Mouse (Mus musculus) erythroid progenitor cell, adult 5-6 weeks (primary cell): ENCODE measurements around the gene Mul1. TPM values are rescaled to one million over a fixed set of nuclear protein-coding genes. Genes with fewer than 3 reads are reported as not detected.

ENCODE experiments used
- ATAC-seq: replicated peaks from 2 replicates; pipeline ENCODE4 v1.8.0; 2016; ENCODE audit warnings: moderate number of reproducible peaks, mild to moderate bottlenecking, moderate TSS enrichment, inconsistent platforms; ENCODE audit not compliant: poor library complexity, low FRiP score, severe bottlenecking
- total RNA-seq, 2 experiments: library from RNA; stranded (forward) in 1 of 2; stranded (reverse) in 1 of 2; fragments of 150-400 nt in 1 of 2; fragments of 186-747, 209-891 nt in 1 of 2; gene quantifications; 2 replicates each; pipeline versions ENCODE4 v1.2.3 to v1.2.4; 2015 to 2017; ENCODE audit warnings: low replicate concordance in 2 of 2

Mul1 gene
- total RNA-seq, 2 experiments from 2014 or later, result 2.9 to 3.7 TPM

DNA sequence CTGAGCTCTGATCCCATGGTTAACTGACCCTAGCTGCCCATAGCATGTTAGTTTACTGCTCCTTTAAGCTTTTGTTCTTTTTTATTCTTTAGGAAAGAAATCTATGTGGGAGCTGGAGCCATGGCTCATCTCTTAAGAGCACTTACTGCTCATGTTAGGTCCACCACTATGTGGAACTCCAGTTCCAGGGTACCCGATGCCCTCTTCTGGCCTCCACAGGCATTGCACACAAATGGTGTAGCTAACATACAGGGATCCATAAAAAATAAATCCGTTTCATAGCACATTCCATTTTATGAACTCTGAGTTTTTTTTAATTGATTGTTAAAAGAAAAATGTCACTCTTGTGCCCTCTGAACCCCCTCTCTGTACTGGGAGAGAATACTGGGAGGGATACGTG lies 4.7 kb upstream of the Mul1 start:
- ATAC-seq, result no peak

DNA sequence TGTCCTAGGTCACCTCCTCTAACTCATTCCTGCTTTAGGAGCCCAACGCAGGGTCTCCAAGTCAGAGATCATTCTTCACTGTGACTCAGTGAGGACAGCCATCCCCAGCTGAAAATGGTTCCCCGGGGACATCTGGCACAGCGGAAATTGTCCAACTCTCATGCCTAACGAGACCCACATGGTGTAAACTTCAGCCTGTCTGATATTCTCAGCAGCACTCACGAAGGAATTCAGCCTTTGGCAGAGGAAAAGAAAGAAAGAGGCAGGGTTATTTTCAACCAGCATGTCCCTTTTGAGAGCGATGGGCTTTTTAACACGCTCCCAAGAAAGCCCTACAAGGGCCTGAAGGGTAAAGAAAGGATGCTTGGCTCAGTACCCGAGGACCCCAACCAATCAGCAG lies 3.1 kb upstream of the Mul1 start:
- no peak for ATAC-seq

DNA sequence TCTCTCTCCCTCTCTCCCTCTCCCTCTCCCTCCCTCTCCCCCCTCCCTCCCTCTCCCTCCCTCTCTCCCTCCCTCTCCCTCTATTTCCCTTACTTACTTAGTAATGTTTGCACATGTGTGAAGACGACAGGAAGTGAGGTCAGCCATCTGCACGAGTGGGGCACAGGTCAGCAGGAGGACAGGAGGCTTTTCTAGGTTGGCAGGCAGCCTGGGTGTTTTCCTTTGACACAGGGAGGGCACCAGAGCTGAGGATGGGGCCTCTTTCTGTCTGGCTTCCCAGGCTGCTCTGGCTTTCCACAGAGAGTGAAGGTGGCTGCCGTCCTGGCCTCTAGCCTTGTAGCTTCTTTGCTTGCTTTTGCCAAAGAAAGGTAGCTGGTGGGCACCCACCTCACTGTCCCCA lies 5.6 kb downstream of the Mul1 start:
- ATAC-seq, result no peak

DNA sequence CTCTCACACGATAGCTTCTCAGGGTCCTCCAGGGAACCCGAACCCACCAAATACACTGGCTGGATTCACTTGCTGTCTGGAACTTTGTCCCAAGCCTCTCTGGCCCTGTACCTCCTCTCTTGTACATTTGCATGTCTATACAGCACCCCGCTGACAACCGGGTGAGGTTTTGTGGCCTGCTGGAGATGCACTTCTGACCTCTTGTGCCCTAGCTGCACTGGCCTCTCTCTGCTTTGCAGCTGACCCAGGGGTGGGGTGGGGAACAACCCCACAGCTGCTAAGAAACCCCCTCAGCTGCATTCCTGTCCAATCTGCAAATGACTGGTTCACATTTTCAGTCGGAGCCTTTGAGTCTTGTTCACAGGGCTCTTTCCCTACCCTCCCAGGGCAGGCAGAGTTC lies 10.5 kb downstream of the Mul1 start:
- no peak for ATAC-seq

DNA sequence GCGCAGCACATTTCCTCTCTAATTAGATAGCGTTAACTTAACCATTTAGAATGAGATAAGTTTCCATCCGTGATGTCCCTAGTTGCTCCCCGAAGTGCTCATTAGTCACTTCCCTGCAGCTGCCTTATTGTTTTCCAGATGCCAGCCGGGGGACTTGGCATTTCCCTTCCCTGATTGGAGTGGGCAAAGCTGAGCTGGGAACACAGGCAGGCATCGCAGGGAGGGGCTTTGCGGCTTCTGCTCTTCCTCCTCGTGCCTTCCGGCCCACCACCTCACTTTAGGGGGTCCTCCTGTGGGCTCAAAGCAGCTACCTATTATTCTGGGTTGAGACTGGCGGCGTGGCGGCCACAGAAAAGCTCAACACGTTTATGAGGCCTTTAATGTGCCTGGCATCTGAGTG lies 12.5 kb downstream of the Mul1 start:
- no peak; the same call in 1 of the 2 replicates for ATAC-seq

DNA sequence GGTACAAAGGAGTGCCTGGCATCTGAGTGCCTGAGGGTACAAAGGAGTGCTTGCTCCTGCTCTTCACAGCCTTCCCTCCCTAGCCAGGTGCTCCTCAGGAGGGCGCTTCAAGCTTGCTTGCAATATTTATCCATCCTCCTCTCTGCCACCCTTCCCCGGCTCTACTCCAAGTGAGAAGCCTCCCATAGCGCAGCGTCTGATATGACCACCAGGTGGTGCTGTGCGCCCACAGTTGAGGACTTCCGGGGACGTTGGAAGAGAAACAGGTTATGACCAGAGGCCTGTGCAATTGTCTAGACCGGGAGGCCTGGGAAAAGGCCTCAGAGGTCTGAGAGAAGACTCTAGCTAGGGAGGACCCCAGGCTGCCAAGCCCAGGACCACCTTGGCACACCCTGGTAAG lies 12.9 kb downstream of the Mul1 start:
- peak; percentile 72 for ATAC-seq

DNA sequence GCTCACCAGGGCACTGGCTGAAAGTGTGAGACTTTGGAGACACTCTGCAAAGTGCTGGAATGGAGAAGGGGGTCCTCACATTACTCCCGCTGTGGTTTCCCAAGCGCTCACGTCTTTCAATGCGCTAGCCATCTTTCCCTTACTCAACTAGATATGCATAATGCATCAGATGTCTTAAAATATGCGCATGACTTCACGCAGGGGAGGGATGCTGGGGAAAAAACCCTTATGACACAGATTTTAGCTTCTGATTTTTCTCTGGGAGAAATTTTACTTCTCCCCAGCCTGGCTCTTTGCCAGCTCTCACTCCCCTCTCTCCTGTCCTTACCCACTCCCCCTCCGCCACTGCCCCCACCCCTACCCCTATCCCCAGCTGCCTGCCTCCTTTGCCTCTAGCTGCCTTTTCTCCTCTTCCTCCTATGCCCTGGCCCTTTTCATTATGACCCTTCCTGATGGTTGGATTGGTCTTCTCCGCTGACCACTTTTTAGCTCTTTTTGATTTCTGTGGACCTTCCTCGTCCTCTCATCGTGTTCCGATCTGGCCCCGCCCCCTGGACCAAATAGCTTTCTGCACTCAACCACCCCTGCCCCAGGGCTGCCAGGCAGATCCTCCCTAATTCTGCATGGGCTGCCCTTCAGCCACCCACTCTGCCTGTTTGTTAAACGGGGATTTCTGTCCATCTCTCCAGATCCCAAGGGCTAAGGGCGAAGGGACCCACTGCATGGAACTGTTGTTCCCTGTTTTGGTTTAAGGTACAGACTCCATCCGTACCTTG lies 13.5 kb downstream of the Mul1 start:
- no peak for ATAC-seq

DNA sequence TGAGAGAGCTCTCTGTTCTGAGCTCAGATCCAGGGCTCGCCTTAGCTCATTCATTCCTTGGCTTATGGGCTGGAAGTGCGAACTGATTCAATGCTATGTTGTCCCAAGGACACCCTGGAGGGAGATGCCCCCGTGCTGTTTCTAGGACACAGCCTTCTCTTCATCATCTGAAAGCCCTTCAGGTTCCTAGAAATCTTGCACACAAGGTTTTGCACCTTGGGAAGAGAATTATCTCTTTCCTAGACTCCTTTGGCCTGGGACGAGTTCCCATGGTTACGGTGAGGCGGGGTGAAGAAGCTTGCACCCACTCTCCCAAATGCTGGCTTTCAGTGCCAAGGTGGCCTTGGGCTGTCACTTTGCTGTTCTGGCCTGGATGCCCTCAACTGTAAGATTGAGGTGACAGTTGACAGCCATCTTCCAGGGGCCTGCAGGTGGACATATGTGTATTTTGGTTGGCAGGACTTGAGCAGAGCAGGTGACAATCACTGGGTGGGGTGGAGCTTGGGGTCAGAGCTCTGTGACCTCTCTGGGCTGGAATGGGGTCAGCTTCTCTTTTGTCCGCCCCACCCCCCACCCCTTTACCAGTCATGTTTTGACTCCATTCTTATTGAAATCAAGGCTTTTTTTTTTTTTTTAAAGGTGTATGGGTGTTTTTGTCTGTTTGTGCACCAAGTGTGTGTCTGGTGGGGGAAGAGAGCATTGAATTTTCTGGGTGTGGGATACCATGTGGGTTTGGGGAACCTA lies 14.6 kb downstream of the Mul1 start:
- ATAC-seq, result no peak

DNA sequence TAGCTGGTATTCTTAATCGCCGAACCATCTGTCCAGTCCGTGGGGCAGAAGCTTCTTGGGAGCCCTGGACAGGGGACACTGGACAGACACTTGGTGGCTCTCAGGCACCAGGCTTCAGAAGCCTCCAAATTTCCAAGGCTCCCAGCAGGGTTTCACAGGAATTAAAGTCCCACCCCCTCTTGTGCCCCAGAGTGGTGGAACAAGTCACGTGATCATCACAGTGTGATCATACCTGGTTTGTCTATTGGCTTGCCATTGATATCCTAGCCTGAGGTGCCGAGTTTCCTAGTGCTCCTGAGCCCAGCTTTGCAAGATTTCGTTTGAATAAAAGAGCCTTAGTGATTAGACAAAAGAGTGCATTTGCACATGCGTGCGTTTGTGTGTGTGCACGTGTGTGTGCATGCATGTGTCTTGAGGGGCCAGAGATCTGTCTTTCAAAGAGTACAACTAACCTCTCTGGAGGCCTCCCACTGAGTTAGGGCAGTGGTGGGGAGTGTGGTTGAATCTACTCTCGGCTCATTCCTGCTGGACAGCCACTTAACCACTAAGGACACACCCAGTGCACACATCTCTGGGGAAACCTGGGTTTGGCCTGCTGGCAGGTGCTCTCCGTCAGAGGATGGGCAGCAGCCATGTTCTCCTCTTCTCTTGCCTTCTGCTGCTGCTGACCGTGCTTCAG lies 15.3 kb downstream of the Mul1 start:
- no peak for ATAC-seq

DNA sequence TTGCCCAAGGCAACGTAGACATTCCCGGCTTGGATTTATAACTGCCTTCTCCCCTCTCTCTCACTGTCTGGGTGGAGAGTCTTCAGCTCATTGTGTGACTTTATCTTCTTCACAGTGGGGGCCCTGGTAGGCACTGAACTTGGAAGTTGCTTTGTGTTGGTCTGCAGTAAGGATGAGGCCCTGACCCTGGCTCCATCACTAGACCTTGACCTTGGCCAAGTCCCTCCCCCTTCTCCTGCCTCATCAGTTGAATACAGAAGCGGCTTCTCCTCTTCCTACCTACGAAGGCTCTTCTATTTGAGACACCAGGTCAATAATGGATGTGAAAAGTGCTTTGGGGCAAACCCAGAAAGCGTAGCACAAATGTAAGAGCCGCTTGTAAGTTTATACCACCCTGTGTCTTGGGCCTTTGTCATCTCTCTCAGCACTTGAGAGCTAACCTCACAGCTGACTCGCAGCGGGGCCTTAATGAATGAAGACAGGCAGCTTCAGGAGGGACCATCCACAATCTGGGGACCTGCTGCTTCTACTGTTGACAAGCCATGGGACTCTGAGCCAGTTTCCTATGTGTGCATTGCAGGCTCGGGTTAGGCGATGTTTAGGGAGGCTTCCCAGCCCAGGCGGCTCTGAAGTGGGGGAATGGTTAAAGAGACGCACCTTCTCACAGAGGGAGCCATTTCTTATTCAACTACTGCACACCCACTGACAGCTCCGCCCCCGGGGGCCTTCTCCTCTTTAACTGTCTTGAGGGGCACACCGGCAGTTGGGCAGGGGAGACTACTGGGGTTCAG lies 18.0 kb downstream of the Mul1 start:
- ATAC-seq, result no peak

DNA sequence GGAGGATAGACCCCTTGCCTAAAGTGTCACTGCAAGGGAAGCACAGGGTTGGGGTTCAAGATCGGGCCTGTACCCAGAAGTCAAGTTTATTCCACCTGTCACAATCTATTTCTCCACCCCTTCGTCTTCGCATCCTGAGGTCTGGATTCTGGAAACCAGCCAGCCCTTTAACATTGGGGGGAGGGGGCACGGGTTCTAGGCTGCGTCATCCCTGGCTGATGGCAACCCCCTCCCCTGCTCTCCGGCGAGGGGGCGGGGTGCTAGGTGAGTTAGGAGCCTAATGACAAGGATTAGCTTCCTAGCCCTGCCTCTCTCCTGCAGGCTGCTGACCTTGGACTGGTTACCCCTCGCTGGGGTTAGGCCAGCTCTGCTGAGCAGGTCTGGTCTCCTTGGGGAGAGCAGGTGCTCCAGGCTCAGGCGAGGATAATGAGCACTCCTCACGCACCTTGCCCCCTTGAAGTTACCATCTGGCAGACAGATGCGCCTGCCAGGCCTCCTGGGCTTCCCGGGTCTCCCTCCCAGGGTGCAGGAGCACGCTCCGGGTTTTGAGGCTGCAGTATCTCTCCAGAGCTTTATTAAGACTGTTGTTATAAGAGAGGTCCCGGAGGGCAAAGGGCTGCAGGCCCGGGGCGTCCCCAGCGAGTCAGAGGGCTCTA lies 18.8 kb downstream of the Mul1 start:
- 0 out of 2 replicates have a peak, but pooled peaks have one; percentile 12 for ATAC-seq

DNA sequence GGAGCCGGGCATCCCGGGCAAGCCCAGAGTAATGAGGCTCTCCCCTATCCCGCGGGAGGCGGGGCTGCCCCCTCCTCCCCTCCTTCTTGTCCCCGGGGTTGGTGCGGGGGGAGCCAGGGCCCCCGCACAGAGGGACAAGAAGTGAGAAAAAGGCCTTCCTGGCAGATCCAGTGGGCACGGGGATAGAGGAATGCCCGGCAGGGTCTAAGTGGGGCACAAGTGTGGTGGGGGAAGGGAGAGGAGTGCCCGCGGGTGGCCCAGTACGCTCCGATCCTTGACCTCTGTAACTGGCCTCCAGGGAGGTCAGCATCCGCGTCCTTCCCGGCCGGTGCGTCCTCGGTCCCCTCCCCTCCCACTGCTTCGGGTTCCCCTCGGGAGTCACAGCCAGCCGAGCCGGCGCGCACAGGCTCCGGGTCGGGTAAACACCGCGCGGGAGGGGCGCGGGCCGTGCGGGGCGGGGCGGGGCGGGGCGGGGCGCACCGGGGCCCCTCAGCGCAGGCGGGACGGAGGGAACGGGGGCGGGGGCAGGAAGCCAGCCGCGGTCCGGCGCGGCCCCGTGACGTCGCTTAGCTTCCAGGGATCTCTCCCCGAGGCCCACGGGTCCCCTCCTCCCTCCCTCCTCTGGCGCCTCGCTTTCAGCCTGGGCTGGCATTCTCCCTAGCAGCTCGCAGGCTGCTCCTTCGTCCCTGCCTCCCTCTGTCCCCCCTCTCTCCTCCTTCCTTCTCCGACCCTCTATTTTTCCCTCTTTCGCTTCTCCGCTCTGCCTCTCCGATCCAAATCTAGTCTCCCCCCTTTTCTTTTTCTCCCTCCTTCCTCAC lies 19.5 kb downstream of the Mul1 start, which contains the start of gene Camk2n1:
Gene Camk2n1 (plus strand): TSS at position 562 of the 818 bp plus-strand sequence.
- ATAC-seq, result no peak

DNA sequence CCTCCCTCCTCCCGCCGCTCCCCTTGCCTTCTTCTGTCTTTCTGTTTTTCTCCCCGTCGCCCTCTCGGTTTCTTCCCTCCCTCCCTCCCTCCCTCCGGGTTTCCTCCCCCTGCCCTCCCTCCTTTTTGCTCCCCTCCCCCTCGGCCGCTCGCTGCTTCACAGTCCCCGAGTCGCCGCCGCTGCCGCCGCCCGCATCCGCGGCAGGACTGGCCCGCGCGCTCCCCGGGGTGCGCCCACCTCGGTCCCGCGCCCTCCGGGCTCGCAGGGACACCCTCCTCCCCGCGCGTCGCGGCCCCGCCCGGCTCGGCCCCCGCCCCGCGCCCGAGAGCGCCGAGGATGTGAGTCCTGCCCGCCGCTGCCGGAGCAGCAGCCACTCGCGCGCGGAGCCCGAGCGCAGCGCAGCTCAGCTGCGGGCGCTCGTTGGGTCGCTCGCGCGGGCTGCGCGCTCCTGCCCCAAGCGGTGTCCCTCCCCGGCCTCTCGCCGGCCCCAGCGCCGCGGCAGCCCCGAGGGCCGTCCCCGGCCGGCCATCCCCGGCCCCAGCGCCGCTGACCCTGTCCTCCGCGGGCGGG lies 20.2 kb downstream of the Mul1 start:
- ATAC-seq, result no peak

DNA sequence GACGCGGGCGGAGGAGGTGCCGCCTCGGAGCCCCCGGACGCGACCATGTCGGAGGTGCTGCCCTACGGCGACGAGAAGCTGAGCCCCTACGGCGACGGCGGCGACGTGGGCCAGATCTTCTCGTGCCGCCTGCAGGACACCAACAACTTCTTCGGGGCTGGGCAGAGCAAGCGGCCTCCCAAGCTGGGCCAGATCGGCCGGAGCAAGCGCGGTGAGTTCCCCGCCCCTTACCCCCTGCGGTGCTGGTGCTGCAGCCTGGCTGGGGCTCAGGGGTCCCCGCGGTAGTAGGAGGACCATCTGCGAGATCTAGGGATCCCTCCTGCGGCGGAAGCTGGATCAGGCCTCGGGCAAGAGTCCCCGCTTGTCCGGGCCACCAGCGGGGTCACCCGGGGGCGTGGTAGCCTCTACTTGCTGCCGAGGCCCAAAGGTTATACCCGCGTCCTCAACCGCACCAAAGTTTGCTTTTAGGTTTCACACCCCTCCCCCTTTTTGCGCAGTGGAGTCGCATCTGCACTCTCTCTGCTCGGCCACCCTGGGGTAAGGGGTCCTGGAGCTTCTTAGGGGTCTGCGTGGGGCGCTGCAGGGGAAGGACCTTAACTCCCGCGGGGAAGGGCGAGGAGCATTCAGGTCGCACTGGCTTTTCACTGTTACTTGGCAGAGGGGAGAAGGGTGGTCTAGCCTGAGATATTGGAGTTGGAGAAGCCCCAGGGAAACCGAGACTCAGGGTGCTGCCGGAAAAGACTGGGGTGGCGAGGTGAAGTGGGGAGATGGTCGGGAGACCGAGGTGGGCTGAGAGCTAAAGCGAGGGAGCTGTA lies 20.9 kb downstream of the Mul1 start:
- no peak for ATAC-seq

DNA sequence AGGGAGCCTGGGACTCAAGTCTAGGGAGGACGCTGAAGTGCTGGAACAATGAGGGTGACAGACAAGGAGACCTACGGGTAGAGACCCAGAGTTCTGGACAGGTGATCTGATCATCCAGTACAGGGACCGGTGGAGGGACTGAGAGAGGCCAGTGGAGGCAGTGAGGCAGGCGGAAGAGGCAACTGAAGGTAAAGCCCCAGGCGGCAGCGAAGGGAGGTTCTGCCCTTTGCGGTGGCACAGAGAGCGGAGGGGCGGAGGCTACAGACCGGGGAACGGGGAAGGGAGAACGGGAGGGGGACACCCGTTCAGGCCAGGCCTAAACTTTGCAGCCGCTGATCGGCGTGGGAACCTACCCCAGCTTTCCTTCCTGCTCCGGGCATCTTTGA lies 21.5 kb downstream of the Mul1 start:
- no peak for ATAC-seq

DNA sequence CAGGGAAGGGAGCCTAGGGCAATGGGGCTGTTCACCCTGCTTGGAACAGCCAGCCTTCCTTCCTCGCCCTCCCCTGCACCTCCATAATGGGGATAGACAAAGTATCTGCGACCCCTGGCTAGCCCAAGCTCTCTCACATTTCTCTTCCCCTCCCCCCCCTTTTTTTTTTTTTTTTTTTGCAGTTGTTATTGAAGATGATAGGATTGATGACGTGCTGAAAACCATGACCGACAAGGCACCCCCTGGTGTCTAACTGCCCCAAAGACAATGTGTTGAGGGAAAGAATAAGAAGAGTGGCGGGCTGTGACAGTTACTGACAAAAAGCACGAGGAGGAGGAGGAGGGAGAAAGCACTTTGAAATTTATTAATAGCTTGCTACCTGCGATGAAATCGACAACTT lies 22.1 kb downstream of the Mul1 start:
- ATAC-seq, result no peak

DNA sequence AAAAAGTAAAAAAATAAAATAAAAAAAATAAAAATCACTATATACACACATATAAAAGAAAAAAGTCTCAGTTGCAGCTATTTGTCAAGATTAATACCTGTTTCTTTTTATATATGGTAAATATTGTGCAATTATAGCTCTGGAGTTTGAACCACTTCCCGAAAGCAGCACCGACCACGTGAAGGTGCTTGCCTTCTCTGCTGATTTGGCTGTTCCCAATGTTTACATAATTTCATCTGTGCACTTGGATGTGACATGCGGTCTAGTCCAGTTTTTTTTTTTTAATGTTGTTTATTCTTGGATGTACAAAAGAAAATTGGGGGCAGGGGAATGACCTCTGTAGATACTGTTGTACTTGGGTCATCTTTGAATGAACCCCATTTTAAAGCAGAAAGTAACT lies 22.6 kb downstream of the Mul1 start:
- no peak for ATAC-seq

DNA sequence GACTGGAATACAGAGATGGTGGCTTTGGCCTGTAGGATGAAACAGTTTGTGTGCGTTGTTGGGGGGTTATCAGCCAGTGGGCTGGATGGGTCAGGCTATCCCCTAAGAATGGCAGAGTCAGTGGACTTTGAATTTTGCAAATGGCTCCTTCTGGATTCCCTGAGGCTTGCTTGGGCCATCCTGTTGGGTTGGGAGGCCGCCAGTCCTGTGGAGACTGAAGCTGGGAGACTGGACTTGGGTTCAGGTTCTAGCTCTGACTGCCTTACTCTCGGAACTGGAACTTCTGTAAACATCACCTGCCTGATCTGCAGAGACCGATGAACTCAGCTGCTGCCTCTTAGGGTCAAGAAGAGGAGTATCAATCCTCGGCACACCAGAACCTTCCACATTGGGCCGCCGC lies 23.7 kb downstream of the Mul1 start:
- no peak for ATAC-seq
